Mouse (Mus musculus): ENCODE measurements around the gene Akap5. TPM values are rescaled to one million over a fixed set of nuclear protein-coding genes. Genes with fewer than 3 reads are reported as not detected.

Akap5 gene
- polyA plus RNA-seq (2011; ENCODE audit: insufficient read depth, insufficient read length, low replicate concordance, missing spikeins): 1.2 and 4.3 TPM in 2 replicates

DNA sequence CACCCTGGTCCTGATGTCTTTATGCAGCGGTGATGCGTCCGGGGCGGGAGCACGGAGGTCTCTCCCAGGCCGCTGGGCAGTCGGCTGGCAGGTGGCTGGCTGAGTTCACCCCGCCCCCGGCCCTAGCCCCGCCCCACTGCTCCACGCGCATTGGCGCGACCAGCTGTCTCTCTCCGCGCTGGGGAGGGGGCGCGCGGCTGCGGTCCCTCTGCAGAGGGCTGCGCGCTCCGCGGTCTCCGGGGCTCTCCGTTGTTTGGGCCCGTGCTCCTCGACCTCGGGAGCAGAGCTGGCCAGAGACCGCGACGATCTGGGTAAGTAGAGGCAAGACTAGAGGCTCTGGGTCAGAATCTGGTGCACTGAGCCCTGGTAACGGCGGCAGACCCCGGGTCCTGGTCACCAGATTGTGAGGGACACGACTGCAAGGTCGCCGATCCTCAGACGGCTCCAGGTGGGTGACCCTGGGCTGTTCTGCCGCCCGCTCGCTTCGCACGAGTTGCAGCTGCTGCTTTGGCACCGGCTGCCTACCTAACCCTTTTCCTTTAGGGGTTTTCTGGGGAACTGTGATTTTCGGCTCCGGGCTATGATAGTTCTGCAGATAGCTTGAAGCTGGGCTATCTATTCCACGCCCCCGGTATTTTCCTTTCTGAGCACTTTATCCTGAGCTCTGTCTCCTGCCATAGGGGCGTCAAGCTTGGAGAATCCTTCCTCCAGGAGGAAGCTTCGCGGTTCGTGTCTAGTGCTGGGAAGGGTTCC lies at the start of gene Akap5:
Gene Akap5, plus strand, starts transcription at position 213 of the 753 bp plus-strand sequence.
- Histone ChIP-seq H3K4me1 (ENCODE audit: control insufficient read depth, insufficient read depth, low read length) (no peaks in the 10 kb centered on the region; the same call in 1 of the 2 replicates), H3K4me3 (replicated peaks; ENCODE audit: control insufficient read depth, low read depth, low read length) (peak within 1 kb of the TSS; percentile 48), H3K27ac (ENCODE audit: control insufficient read depth, insufficient read depth, low read depth, low read length, poor library complexity) (no peak within 1 kb of the TSS)
- 4% methylated on average over 53 of the region's 53 CpGs for WGBS
- TF ChIP-seq CTCF (IDR thresholded peaks at IDR 0.05; ENCODE audit: control insufficient read depth, insufficient read depth, low read length): no peak
- TF ChIP-seq POLR2A (IDR thresholded peaks at IDR 0.05; ENCODE audit: borderline replicate concordance, control insufficient read depth, low read depth, low read length): no peak; the same call in 1 of the 2 replicates

DNA sequence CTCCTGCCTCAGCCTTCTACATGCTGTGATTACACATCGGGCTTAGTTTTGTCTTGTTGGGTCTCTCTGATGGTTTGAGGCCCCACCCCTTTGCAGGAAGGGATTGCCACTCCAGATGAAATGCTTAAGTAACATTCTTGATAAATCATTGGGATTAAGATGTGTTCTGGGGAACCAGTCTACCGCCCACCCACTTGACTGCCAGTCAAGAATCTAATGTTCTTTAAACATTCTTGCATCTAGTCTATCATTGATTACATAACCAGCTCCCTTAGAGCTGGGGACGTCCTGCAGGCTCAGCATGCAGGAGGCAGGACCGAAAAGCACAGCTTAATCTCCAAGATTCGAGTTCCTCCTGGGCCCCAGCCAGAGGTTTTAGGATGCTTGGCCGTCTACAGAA lies 46.5 kb upstream of the Akap5 start:
- no peak for TF ChIP-seq CTCF (IDR thresholded peaks at IDR 0.05; ENCODE audit: control insufficient read depth, insufficient read depth, low read length)
- TF ChIP-seq POLR2A (IDR thresholded peaks at IDR 0.05; ENCODE audit: borderline replicate concordance, control insufficient read depth, low read depth, low read length): no peak
- 77% methylated on average over 6 of the region's 6 CpGs for WGBS
- Histone ChIP-seq H3K4me1 (ENCODE audit: control insufficient read depth, insufficient read depth, low read length) (no peaks in the 10 kb centered on the region), H3K4me3 (replicated peaks; ENCODE audit: control insufficient read depth, low read depth, low read length) (no peak overlapping the region), H3K27ac (ENCODE audit: control insufficient read depth, insufficient read depth, low read depth, low read length, poor library complexity) (no peak overlapping the region)

DNA sequence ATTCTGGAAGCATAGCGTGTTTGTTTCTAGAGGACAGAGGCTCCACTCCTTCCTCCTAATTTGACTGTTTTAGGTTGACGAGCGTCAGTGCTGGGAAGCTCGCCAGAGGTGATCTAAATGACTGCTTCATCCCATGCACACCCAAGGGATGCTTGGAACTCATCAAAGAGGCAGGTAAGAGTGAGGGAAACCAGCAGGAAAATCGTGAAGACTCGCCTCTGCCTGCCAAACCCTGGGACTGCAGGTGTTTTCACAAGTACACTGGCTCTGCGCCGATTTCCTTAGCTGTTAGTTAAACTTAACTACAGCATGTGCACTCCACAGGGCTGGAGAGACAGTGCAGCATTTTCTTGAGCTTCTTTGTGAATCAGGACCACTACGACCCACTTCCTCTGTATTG lies 44.1 kb upstream of the Akap5 start:
- no peak for TF ChIP-seq CTCF (IDR thresholded peaks at IDR 0.05; ENCODE audit: control insufficient read depth, insufficient read depth, low read length)
- no peak for TF ChIP-seq POLR2A (IDR thresholded peaks at IDR 0.05; ENCODE audit: borderline replicate concordance, control insufficient read depth, low read depth, low read length)
- Histone ChIP-seq H3K27ac (ENCODE audit: control insufficient read depth, insufficient read depth, low read depth, low read length, poor library complexity) (no peak overlapping the region), H3K4me1 (ENCODE audit: control insufficient read depth, insufficient read depth, low read length) (no peaks in the 10 kb centered on the region), H3K4me3 (replicated peaks; ENCODE audit: control insufficient read depth, low read depth, low read length) (no peak overlapping the region)
- WGBS: 88% methylated on average over 9 of the region's 9 CpGs

DNA sequence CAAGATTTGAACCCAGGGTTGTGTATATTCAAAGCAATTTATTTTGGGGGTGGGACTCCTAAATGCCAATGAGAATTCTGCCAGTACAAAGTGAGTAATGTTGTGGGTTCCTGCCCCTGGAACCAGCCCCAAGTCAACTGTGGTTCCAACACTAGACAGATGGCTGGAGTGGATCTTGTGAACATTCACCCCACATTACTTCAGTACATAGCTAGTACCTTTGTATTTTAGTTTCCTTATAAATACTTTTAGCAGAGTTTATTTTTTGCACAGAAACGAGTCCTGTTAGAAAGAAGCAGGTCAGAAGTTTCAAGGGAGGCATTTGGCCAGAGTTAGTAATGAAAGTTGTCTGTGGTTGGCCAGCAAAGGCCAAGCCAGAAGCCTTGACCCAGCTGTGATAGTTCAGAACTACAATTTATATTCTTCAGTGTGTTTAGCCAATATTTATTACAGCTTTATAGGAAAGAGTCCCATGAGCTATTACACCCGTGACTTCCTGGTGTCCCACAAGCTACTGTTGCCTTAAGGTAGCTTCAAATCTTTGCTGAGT lies 43.5 kb upstream of the Akap5 start:
- H3K4me3 ChIP-seq (replicated peaks; ENCODE audit: control insufficient read depth, low read depth, low read length): no peak overlapping the region
- TF ChIP-seq CTCF (IDR thresholded peaks at IDR 0.05; ENCODE audit: control insufficient read depth, insufficient read depth, low read length) (no peak), POLR2A (IDR thresholded peaks at IDR 0.05; ENCODE audit: borderline replicate concordance, control insufficient read depth, low read depth, low read length) (no peak)
- 81% methylated on average over 2 of the region's 2 CpGs for WGBS
- no peaks in the 10 kb centered on the region for H3K4me1 ChIP-seq (ENCODE audit: control insufficient read depth, insufficient read depth, low read length)
- no peak overlapping the region for H3K27ac ChIP-seq (ENCODE audit: control insufficient read depth, insufficient read depth, low read depth, low read length, poor library complexity)

DNA sequence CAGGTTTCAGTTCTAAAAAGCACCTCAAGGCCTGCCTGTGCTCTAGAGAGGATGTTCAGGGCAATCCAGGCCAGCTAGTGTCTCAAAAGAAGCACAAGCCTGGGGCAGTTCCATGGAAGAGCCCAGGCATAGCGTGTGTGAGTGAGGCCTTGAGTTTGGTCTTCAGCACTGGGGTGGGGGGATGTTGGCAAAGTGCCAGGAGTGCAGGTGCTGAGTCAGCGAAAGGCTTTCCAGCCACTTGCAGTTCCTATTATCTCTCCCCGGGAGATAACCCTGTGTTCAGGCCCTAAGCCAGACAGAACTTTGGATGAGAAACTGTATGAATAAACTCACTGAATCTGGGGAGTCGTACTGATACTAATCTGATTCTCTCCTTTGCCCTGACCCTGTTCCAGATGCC lies 42.6 kb upstream of the Akap5 start:
- TF ChIP-seq CTCF (IDR thresholded peaks at IDR 0.05; ENCODE audit: control insufficient read depth, insufficient read depth, low read length) (no peak), POLR2A (IDR thresholded peaks at IDR 0.05; ENCODE audit: borderline replicate concordance, control insufficient read depth, low read depth, low read length) (no peak)
- 55% methylated on average over 4 of the region's 4 CpGs for WGBS

DNA sequence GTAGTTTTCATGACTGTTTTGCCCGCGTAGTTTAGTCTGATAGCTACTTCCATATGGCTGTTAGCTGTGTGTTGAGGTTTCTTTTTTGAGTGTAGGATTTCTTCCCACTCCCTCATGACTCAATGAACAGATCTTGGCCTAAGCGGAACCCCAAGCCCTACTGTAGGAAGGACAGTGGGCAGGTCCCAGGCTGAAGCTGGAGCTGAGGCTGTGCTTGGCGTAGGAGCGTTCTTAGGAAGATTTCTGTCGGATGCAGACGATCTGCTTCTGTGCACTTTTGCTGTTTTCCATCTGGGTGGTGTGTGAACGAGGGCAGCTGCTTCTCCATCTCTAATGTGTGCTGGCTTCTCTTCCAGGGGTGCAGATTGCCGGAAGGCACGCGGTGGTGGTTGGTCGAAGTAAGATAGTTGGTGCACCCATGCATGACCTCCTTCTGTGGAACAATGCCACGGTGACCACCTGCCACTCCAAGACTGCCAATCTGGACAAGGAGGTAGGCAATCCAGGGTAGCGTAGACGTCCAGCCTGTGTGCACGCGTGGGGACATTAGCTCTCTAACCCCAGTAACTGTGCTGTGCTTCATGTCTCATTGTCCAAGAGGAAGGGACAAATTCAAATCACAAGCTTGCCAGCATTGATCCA lies 42.0 kb upstream of the Akap5 start:
- Histone ChIP-seq H3K27ac (ENCODE audit: control insufficient read depth, insufficient read depth, low read depth, low read length, poor library complexity) (no peak overlapping the region), H3K4me3 (replicated peaks; ENCODE audit: control insufficient read depth, low read depth, low read length) (no peak overlapping the region), H3K4me1 (ENCODE audit: control insufficient read depth, insufficient read depth, low read length) (no peaks in the 10 kb centered on the region)
- TF ChIP-seq CTCF (IDR thresholded peaks at IDR 0.05; ENCODE audit: control insufficient read depth, insufficient read depth, low read length): no peak
- TF ChIP-seq POLR2A (IDR thresholded peaks at IDR 0.05; ENCODE audit: borderline replicate concordance, control insufficient read depth, low read depth, low read length): no peak
- 91% methylated on average over 17 of the region's 17 CpGs for WGBS

More for the DNA sequence above, 42.6 kb upstream of the Akap5 start:
- H3K4me1 ChIP-seq (ENCODE audit: control insufficient read depth, insufficient read depth, low read length): no peaks in the 10 kb centered on the region
- no peak overlapping the region for H3K27ac ChIP-seq (ENCODE audit: control insufficient read depth, insufficient read depth, low read depth, low read length, poor library complexity)
- no peak overlapping the region for H3K4me3 ChIP-seq (replicated peaks; ENCODE audit: control insufficient read depth, low read depth, low read length)

DNA sequence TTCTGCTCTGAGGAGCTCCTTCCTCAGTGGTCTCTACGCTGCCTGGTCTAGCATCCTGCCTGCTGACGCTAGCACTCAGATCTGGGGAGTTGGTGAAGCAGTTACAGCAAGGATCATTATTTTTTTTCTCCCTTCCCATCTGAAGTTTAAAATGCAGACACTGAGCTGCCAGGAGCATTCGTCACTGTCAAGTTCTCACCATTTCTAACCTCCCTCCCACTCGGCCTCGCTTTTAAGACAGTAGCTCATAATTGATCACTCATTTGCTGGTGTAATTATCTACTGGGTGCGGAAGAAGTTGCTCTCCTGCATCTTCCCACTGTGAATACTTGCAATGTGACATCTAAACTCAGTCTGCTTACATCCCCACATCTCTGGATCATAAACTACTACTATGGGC lies 39.3 kb upstream of the Akap5 start:
- H3K27ac ChIP-seq (ENCODE audit: control insufficient read depth, insufficient read depth, low read depth, low read length, poor library complexity): no peak overlapping the region
- no peaks in the 10 kb centered on the region for H3K4me1 ChIP-seq (ENCODE audit: control insufficient read depth, insufficient read depth, low read length)
- 91% methylated on average over 6 of the region's 6 CpGs for WGBS
- TF ChIP-seq POLR2A (IDR thresholded peaks at IDR 0.05; ENCODE audit: borderline replicate concordance, control insufficient read depth, low read depth, low read length): no peak
- no peak for TF ChIP-seq CTCF (IDR thresholded peaks at IDR 0.05; ENCODE audit: control insufficient read depth, insufficient read depth, low read length)
- H3K4me3 ChIP-seq (replicated peaks; ENCODE audit: control insufficient read depth, low read depth, low read length): no peak overlapping the region

DNA sequence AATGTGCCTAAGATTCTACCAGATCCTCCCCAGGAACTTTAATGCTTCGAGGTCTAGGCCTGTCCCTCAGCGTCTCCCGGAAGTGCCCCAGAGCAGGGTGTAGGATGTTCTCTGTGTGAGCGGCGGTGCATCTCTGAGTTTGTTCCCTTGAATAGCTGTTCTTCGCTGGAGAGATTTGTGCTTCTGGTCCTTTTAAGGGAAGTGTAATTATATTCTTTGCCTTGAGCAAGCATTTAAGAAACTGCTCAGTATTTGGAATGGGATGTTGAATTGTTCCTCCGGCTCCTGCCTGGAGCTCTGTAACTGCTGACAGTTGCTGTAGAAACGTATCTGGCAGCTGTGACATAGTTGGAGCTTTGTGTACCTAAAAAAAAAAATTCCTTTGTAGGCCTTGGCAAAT lies 36.7 kb upstream of the Akap5 start:
- no peaks in the 10 kb centered on the region for H3K4me1 ChIP-seq (ENCODE audit: control insufficient read depth, insufficient read depth, low read length)
- 90% methylated on average over 8 of the region's 8 CpGs for WGBS
- H3K27ac ChIP-seq (ENCODE audit: control insufficient read depth, insufficient read depth, low read depth, low read length, poor library complexity): no peak overlapping the region
- no peak overlapping the region for H3K4me3 ChIP-seq (replicated peaks; ENCODE audit: control insufficient read depth, low read depth, low read length)
- TF ChIP-seq CTCF (IDR thresholded peaks at IDR 0.05; ENCODE audit: control insufficient read depth, insufficient read depth, low read length) (no peak), POLR2A (IDR thresholded peaks at IDR 0.05; ENCODE audit: borderline replicate concordance, control insufficient read depth, low read depth, low read length) (no peak)

Measured in bone marrow, adult 2 months (tissue).